Mouse (Mus musculus) stomach, adult 2 months (tissue): ENCODE results near the gene Rpl13. TPM values are rescaled to one million over a fixed set of nuclear protein-coding genes. Genes with fewer than 3 reads are reported as not detected.

Experiments used
- polyA plus RNA-seq: library from polyadenylated mRNA; depleted of rRNA; stranded (reverse); fragments of >200 nt; gene quantifications from 2 replicates; pipeline ENCODE4 v1.2.3, GENCODE M21; 2012; rRNA removed

The Rpl13 gene
- 1,173 and 2,683 TPM in 2 replicates for polyA plus RNA-seq

GRCm38 (mm10) chr8:123101735-123102685 lies at the start of gene Rpl13:
Gene Rpl13 (plus strand): TSS chr8:123102350.

DNA sequence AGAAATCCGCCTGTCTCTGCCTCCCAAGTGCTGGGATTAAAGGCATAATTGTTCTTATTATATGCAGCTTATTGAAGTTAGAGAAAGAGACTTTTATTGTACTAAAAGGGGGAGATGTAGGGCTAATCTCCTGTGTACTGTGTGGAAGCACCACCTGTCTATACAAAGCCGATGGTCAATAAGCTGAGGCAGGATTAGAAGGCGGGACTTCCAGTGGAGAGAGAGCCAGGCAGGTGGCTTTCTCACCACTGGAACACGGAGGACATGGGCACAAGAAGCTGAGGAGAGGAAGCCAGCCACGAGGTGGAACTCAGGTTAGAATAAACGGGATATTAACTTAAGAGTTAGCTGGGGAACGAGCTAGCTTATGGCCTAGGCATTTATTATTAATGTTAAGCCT lies 39.4 kb upstream of the Rpl13 start, which contains the start of gene Spg7:
TSS of gene Spg7 (plus strand) at position 222 of the 400 bp plus-strand sequence.

GRCm38 (mm10) chr8:123117127-123117731 lies 15.1 kb downstream of the Rpl13 start, which contains the start of gene Cpne7:
Gene Cpne7 (plus strand): TSS chr8:123117374.

Other genes with a start within 250 kb of the Rpl13 start
- 16.0 and 23.2 TPM in 2 replicates for gene Ankrd11, start 60.1 kb upstream of the Rpl13 start, polyA plus RNA-seq
- gene Spg7, start 39.4 kb upstream of the Rpl13 start, polyA plus RNA-seq = 72.5 and 126 TPM in 2 replicates
- 0.65 and 0.74 TPM in 2 replicates for gene Cpne7, start 15.0 kb downstream of the Rpl13 start, polyA plus RNA-seq
- 0.33 and 2.9 TPM in 2 replicates for gene Sult5a1, start 56.0 kb downstream of the Rpl13 start, polyA plus RNA-seq
- 7.0 and 7.4 TPM in 2 replicates for gene Dpep1, start 83.9 kb downstream of the Rpl13 start, polyA plus RNA-seq
- gene Chmp1a, start 110.4 kb downstream of the Rpl13 start, polyA plus RNA-seq = 64.7 and 76.1 TPM in 2 replicates
- 0.19 and 0.96 TPM in 2 replicates for gene Spata33, start 110.5 kb downstream of the Rpl13 start, polyA plus RNA-seq
- gene Cdk10, start 122.5 kb downstream of the Rpl13 start, polyA plus RNA-seq = 25.0 and 25.3 TPM in 2 replicates
- 4.4 and 7.0 TPM in 2 replicates for gene Spata2l, start 133.9 kb downstream of the Rpl13 start, polyA plus RNA-seq
- 12.0 and 14.9 TPM in 2 replicates for gene Zfp276, start 151.8 kb downstream of the Rpl13 start, polyA plus RNA-seq
- 42.1 and 58.2 TPM in 2 replicates for gene Vps9d1, start 152.0 kb downstream of the Rpl13 start, polyA plus RNA-seq
- gene Fanca, start 216.2 kb downstream of the Rpl13 start, polyA plus RNA-seq = 5.6 and 11.0 TPM in 2 replicates
- gene Spire2, start 230.4 kb downstream of the Rpl13 start, polyA plus RNA-seq = 26.4 and 34.4 TPM in 2 replicates